Mouse (Mus musculus) stomach, postnatal 0 days (tissue): Measurements from ENCODE around the gene Ccnd3.

Source experiments
- CTCF ChIP-seq: IDR thresholded peaks from 2 replicates; pipeline ENCODE4 v1.5.1; 2016; ENCODE audit warnings: antibody characterized with exemption, low read depth, mild to moderate bottlenecking, moderate library complexity
- EP300 ChIP-seq: optimal IDR thresholded peaks from 2 replicates; pipeline ENCODE3; 2016; ENCODE audit warnings: antibody characterized with exemption

DNA sequence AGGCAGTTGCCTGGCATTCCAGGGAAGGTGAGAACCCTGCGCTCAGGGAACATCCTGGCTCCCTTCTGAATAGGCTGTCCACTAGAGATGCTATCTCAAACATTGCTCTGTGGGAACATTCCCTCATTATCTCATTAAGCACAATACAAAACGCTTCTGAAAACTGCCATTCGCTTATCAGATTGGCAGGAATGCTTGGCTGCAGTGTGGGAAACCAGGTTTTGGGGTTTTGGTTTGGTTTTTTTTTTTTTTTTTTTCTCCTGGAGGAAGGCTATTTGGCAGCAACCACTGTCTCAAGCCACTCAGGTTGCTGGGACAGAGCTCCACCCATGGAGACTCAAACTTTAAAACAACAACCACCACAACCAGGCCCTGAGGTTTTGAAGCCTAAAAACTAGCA, 25.0 kb upstream of the Ccnd3 start:
- TF ChIP-seq CTCF = no peak
- no peak for TF ChIP-seq EP300
